Mouse (Mus musculus): ENCODE results near the gene Klrg2.
"Not testable (repeated sequence)": the region's sequence is repeated elsewhere in the genome, so short reads cannot be mapped to it uniquely, and the experiment has no call there.

Klrg2 gene

GRCm38 (mm10) chr6:38636852-38637618, at the start of gene Klrg2:
Klrg2 (minus strand) TSS chr6:38637242.
- DNase-seq = peak; percentile 20

GRCm38 (mm10) chr6:38682532-38682931, 45.5 kb upstream of the Klrg2 start:
- DNase-seq = no peak

- DNase-seq = no peak
Measured at GRCm38 (mm10) chr6:38677629-38678028, 40.6 kb upstream of the Klrg2 start.

GRCm38 (mm10) chr6:38676723-38677122, 39.7 kb upstream of the Klrg2 start:
- DNase-seq = no peak

GRCm38 (mm10) chr6:38676217-38676616, 39.2 kb upstream of the Klrg2 start:
- DNase-seq = no peak

GRCm38 (mm10) chr6:38672011-38672410, 35.0 kb upstream of the Klrg2 start:
- DNase-seq = no peak

- no peak for DNase-seq
Measured at GRCm38 (mm10) chr6:38671270-38671669, 34.2 kb upstream of the Klrg2 start.

GRCm38 (mm10) chr6:38670488-38670887, 33.4 kb upstream of the Klrg2 start:
- not testable (repeated sequence) for DNase-seq

GRCm38 (mm10) chr6:38669580-38669979, 32.5 kb upstream of the Klrg2 start:
- no peak for DNase-seq

- peak; percentile 75 for DNase-seq
Measured at GRCm38 (mm10) chr6:38662714-38663615, 25.9 kb upstream of the Klrg2 start, which contains the start of gene Clec2l. Clec2l (plus strand) TSS chr6:38663069.

- no peak for DNase-seq
Measured at GRCm38 (mm10) chr6:38661626-38662025, 24.6 kb upstream of the Klrg2 start.

- peak; percentile 48 for DNase-seq
Measured at GRCm38 (mm10) chr6:38650263-38650937, 13.4 kb upstream of the Klrg2 start.

GRCm38 (mm10) chr6:38649545-38649944, 12.5 kb upstream of the Klrg2 start:
- no peak for DNase-seq

- DNase-seq = no peak
Measured at GRCm38 (mm10) chr6:38643039-38643438, 6.0 kb upstream of the Klrg2 start.

- no peak for DNase-seq
Measured at GRCm38 (mm10) chr6:38642593-38642992, 5.6 kb upstream of the Klrg2 start.

- no peak for DNase-seq
Measured at GRCm38 (mm10) chr6:38641645-38642044, 4.6 kb upstream of the Klrg2 start.

- DNase-seq = no peak
Measured at GRCm38 (mm10) chr6:38641228-38641627, 4.2 kb upstream of the Klrg2 start.

GRCm38 (mm10) chr6:38640401-38640800, 3.4 kb upstream of the Klrg2 start:
- no peak for DNase-seq

GRCm38 (mm10) chr6:38635941-38636851, 846 bp downstream of the Klrg2 start:
- DNase-seq = peak; percentile 49

- no peak for DNase-seq
Measured at GRCm38 (mm10) chr6:38634461-38634860, 2.6 kb downstream of the Klrg2 start.

- DNase-seq = no peak
Measured at GRCm38 (mm10) chr6:38632826-38633225, 4.2 kb downstream of the Klrg2 start.

- no peak for DNase-seq
Measured at GRCm38 (mm10) chr6:38629556-38629955, 7.5 kb downstream of the Klrg2 start.
